Mouse (Mus musculus) urinary bladder, postnatal 14 days (tissue): ENCODE data around the gene Myo6.
A peak's percentile ranks its signal among the peaks of the same experiment; 100 is the strongest.
"Not testable (repeated sequence)": the region's sequence is repeated elsewhere in the genome, so short reads cannot be mapped to it uniquely, and the experiment has no call there.

ENCODE experiments used
- DNase-seq: peaks from one replicate; pipeline ENCODE4 v3.0.0; 2021; ENCODE audit warnings: low spot score

The Myo6 gene

GRCm38 (mm10) chr9:80303518-80303917 lies 138.7 kb downstream of the Myo6 start:
- no peak for DNase-seq

GRCm38 (mm10) chr9:80306390-80306789 lies 141.6 kb downstream of the Myo6 start:
- DNase-seq, result no peak

- DNase-seq, result no peak
Measured at GRCm38 (mm10) chr9:80306853-80307252, 142.0 kb downstream of the Myo6 start.

GRCm38 (mm10) chr9:80307629-80308028 lies 142.8 kb downstream of the Myo6 start:
- no peak for DNase-seq

- DNase-seq, result no peak
Measured at GRCm38 (mm10) chr9:80313610-80314009, 148.8 kb downstream of the Myo6 start.

GRCm38 (mm10) chr9:80315922-80316321 lies 151.1 kb downstream of the Myo6 start:
- DNase-seq, result no peak

GRCm38 (mm10) chr9:80318027-80318426 lies 153.2 kb downstream of the Myo6 start:
- DNase-seq, result no peak

GRCm38 (mm10) chr9:80321051-80321887 lies 156.4 kb downstream of the Myo6 start:
- not testable (repeated sequence) for DNase-seq

GRCm38 (mm10) chr9:80332153-80332552 lies 167.3 kb downstream of the Myo6 start:
- peak; percentile 10 for DNase-seq

- no peak for DNase-seq
Measured at GRCm38 (mm10) chr9:80333466-80333865, 168.6 kb downstream of the Myo6 start.

- DNase-seq, result no peak
Measured at GRCm38 (mm10) chr9:80333998-80334605, 169.3 kb downstream of the Myo6 start.

GRCm38 (mm10) chr9:80335660-80336357 lies 171.0 kb downstream of the Myo6 start:
- DNase-seq, result no peak

- DNase-seq, result no peak
Measured at GRCm38 (mm10) chr9:80338026-80338425, 173.2 kb downstream of the Myo6 start.

- no peak for DNase-seq
Measured at GRCm38 (mm10) chr9:80340927-80341326, 176.1 kb downstream of the Myo6 start.

- DNase-seq, result no peak
Measured at GRCm38 (mm10) chr9:80341756-80342155, 176.9 kb downstream of the Myo6 start.

GRCm38 (mm10) chr9:80342520-80342919 lies 177.7 kb downstream of the Myo6 start:
- DNase-seq, result no peak

GRCm38 (mm10) chr9:80344451-80345000 lies 179.7 kb downstream of the Myo6 start:
- DNase-seq, result no peak

GRCm38 (mm10) chr9:80351295-80351677 lies 186.5 kb downstream of the Myo6 start:
- DNase-seq, result no peak

- no peak for DNase-seq
Measured at GRCm38 (mm10) chr9:80351678-80352331, 187.0 kb downstream of the Myo6 start.

- DNase-seq, result no peak
Measured at GRCm38 (mm10) chr9:80360063-80360462, 195.2 kb downstream of the Myo6 start.
